Mouse (Mus musculus): ENCODE results near the gene Setd1b. TPM values are rescaled to one million over a fixed set of nuclear protein-coding genes. Genes with fewer than 3 reads are reported as not detected.

Gene Setd1b
- polyA plus RNA-seq, 1 experiment from 2014 or later: 14.1 TPM

DNA sequence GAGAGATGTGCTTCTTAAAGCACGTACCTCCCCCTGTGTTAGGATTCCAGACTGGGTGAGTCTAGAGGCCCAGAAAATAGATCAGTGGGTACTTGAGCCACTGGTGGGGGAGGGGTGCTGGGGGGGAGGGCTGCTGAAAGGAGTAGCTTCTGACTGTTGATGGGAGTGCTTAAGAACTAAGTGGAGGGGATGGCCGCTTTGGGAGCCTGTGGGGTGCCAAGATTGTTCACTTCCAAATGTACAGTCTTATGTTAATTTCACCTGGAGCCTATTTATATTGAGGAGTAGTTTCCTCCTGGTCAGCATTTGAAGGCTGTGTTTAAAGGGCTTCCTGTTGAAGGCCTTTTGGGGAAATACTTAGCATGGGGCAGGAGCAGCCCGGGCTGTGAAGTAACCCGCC lies 16.0 kb downstream of the Setd1b start:
- Histone ChIP-seq H3K4me3 (replicated peaks) (no peak overlapping the region), H3K9ac (replicated peaks) (no peak overlapping the region), H3K27me3 (no peaks in the 10 kb centered on the region), H3K4me1 (replicated peaks) (no peaks in the 10 kb centered on the region), H3K27ac (no peak overlapping the region), H3K4me2 (replicated peaks) (no peak overlapping the region), H3K9me3 (no peaks in the 10 kb centered on the region), H3K36me3 (peaks cover 92% of the 10 kb centered on the region)
- WGBS: 92% methylated on average over 4 of the region's 4 CpGs
- ATAC-seq: no peak

- Histone ChIP-seq H3K27me3 (no peaks in the 10 kb centered on the region), H3K36me3 (peaks cover 92% of the 10 kb centered on the region), H3K27ac (no peak overlapping the region), H3K9ac (replicated peaks) (no peak overlapping the region), H3K4me1 (replicated peaks) (no peaks in the 10 kb centered on the region), H3K4me3 (replicated peaks) (no peak overlapping the region), H3K4me2 (replicated peaks) (no peak overlapping the region), H3K9me3 (no peaks in the 10 kb centered on the region)
- ATAC-seq: no peak
- WGBS: 98% methylated on average over 4 of the region's 4 CpGs
These were observed 17.5 kb downstream of the Setd1b start for GRCm38 (mm10) chr5:123159446-123159845.

- Histone ChIP-seq H3K4me1 (replicated peaks) (no peaks in the 10 kb centered on the region), H3K27ac (no peak overlapping the region), H3K4me2 (replicated peaks) (no peak overlapping the region), H3K4me3 (replicated peaks) (no peak overlapping the region), H3K9me3 (no peaks in the 10 kb centered on the region), H3K36me3 (peaks cover 91% of the 10 kb centered on the region), H3K27me3 (no peaks in the 10 kb centered on the region), H3K9ac (replicated peaks) (no peak overlapping the region)
- ATAC-seq: no peak
- whole genome bisulfite sequencing: 93% methylated on average over 15 of the region's 15 CpGs
These were observed 17.9 kb downstream of the Setd1b start for GRCm38 (mm10) chr5:123159866-123160265.

- WGBS: 92% methylated on average over 12 of the region's 15 CpGs
- no peak for ATAC-seq
- Histone ChIP-seq H3K9me3 (no peaks in the 10 kb centered on the region), H3K4me1 (replicated peaks) (no peaks in the 10 kb centered on the region), H3K36me3 (peaks cover 88% of the 10 kb centered on the region), H3K4me2 (replicated peaks) (no peak overlapping the region), H3K4me3 (replicated peaks) (no peak overlapping the region), H3K27me3 (no peaks in the 10 kb centered on the region), H3K9ac (replicated peaks) (no peak overlapping the region), H3K27ac (no peak overlapping the region)
These were observed 18.3 kb downstream of the Setd1b start for GRCm38 (mm10) chr5:123160341-123160740.

- Histone ChIP-seq H3K9me3 (no peaks in the 10 kb centered on the region), H3K27ac (no peak overlapping the region), H3K36me3 (peaks cover 89% of the 10 kb centered on the region), H3K4me2 (replicated peaks) (no peak overlapping the region), H3K9ac (replicated peaks) (no peak overlapping the region), H3K4me1 (replicated peaks) (no peaks in the 10 kb centered on the region), H3K4me3 (replicated peaks) (no peak overlapping the region), H3K27me3 (no peaks in the 10 kb centered on the region)
- ATAC-seq: no peak
- WGBS: 81% methylated on average over 9 of the region's 9 CpGs
These were observed 20.9 kb downstream of the Setd1b start for GRCm38 (mm10) chr5:123162942-123163341.

GRCm38 (mm10) chr5:123166437-123166836 lies 24.4 kb downstream of the Setd1b start:
- Histone ChIP-seq H3K27me3 (no peaks in the 10 kb centered on the region), H3K9ac (replicated peaks) (no peak overlapping the region), H3K27ac (no peak overlapping the region), H3K4me2 (replicated peaks) (no peak overlapping the region), H3K9me3 (no peaks in the 10 kb centered on the region), H3K36me3 (peaks cover 55% of the 10 kb centered on the region), H3K4me1 (replicated peaks) (no peaks in the 10 kb centered on the region), H3K4me3 (replicated peaks) (no peak overlapping the region)
- ATAC-seq: no peak
- 91% methylated on average over 10 of the region's 10 CpGs for WGBS

GRCm38 (mm10) chr5:123167591-123167990 lies 25.6 kb downstream of the Setd1b start:
- Histone ChIP-seq H3K27me3 (no peaks in the 10 kb centered on the region), H3K4me1 (replicated peaks) (peaks cover 4% of the 10 kb centered on the region; the same call in 1 of the 2 replicates), H3K27ac (no peak overlapping the region), H3K4me3 (replicated peaks) (no peak overlapping the region), H3K9me3 (no peaks in the 10 kb centered on the region), H3K36me3 (peaks cover 43% of the 10 kb centered on the region), H3K4me2 (replicated peaks) (no peak overlapping the region), H3K9ac (replicated peaks) (no peak overlapping the region)
- no peak for ATAC-seq
- WGBS: 73% methylated on average over 5 of the region's 5 CpGs

GRCm38 (mm10) chr5:123169284-123169683 lies 27.3 kb downstream of the Setd1b start, which contains the start of gene Psmd9:
Gene Psmd9, plus strand, starts transcription at chr5:123169413.
- peaks cover 26% of the 10 kb centered on the region for H3K36me3 ChIP-seq
- H3K4me2 ChIP-seq (replicated peaks): no peak within 1 kb of the TSS
- H3K4me1 ChIP-seq (replicated peaks): peaks cover 4% of the 10 kb centered on the region; the same call in 1 of the 2 replicates
- WGBS: 89% methylated on average over 5 of the region's 5 CpGs
- ATAC-seq: no peak
- no peak within 1 kb of the TSS for H3K4me3 ChIP-seq (replicated peaks)
- H3K27me3 ChIP-seq: no peaks in the 10 kb centered on the region
- peak within 1 kb of the TSS; percentile 30; the same call in 1 of the 2 replicates for H3K27ac ChIP-seq
- no peaks in the 10 kb centered on the region for H3K9me3 ChIP-seq
- no peak within 1 kb of the TSS for H3K9ac ChIP-seq (replicated peaks)

DNA sequence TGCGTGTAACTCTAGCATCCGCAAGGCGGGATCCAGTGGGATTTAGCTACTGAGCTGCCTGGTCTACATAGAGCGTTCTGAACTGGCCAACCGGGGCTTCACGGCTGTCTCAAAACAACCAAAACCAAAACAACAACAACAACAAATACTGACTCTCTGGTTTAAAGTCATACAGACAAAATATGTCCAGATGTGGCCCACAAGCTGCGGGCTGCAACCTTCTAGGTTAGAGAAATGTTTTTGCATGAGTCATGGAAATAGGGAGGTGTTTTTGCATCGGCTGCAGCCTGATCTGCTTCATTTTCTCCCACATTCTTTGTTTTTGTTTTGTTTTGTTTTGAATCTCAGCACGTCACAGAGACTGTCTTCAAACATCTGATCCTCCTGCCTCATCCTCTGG lies 28.4 kb downstream of the Setd1b start:
- Histone ChIP-seq H3K27ac (no peak overlapping the region), H3K9ac (replicated peaks) (no peak overlapping the region), H3K9me3 (no peaks in the 10 kb centered on the region; the same call in 1 of the 2 replicates), H3K27me3 (no peaks in the 10 kb centered on the region), H3K4me1 (replicated peaks) (peaks cover 4% of the 10 kb centered on the region; the same call in 1 of the 2 replicates), H3K4me3 (replicated peaks) (no peak overlapping the region), H3K36me3 (peaks cover 21% of the 10 kb centered on the region), H3K4me2 (replicated peaks) (no peak overlapping the region)
- no peak for ATAC-seq
- 83% methylated on average over 9 of the region's 9 CpGs for WGBS

GRCm38 (mm10) chr5:123171646-123172350 lies 29.8 kb downstream of the Setd1b start:
- H3K27ac ChIP-seq: no peak overlapping the region
- no peak overlapping the region for H3K4me3 ChIP-seq (replicated peaks)
- peak overlapping the region; percentile 41 for H3K4me2 ChIP-seq (replicated peaks)
- ATAC-seq: peak; percentile 78
- peaks cover 7% of the 10 kb centered on the region for H3K36me3 ChIP-seq
- 15% methylated on average over 22 of the region's 22 CpGs for WGBS
- H3K9me3 ChIP-seq: no peaks in the 10 kb centered on the region; the same call in 1 of the 2 replicates
- H3K27me3 ChIP-seq: no peaks in the 10 kb centered on the region
- peak overlapping the region; percentile 28; the same call in 1 of the 2 replicates for H3K9ac ChIP-seq (replicated peaks)
- H3K4me1 ChIP-seq (replicated peaks): peaks cover 4% of the 10 kb centered on the region; the same call in 1 of the 2 replicates

DNA sequence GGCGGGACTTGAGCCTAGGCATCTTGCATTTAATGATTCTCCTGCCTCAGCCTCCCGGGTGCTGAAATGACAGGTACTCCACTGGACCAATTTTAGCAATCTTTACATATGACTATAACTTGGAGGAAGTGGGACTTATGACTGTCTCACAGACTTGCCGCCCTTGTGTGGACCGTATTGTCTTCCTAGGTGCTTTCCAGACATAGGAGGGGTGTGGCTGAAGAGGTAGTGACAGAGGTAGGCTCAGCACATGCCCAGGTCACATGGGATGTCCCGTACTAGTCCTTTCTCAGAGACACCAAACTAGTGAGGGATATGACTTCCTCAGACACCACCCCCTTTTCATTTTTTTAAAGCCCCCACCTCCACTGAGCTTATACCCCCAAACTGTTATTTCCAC lies 36.8 kb downstream of the Setd1b start:
- Histone ChIP-seq H3K27me3 (no peaks in the 10 kb centered on the region), H3K4me3 (replicated peaks) (no peak overlapping the region), H3K9ac (replicated peaks) (no peak overlapping the region), H3K36me3 (no peaks in the 10 kb centered on the region), H3K9me3 (no peaks in the 10 kb centered on the region; the same call in 1 of the 2 replicates), H3K4me1 (replicated peaks) (no peaks in the 10 kb centered on the region), H3K27ac (no peak overlapping the region), H3K4me2 (replicated peaks) (no peak overlapping the region)
- WGBS: 89% methylated on average over 5 of the region's 5 CpGs
- no peak for ATAC-seq

DNA sequence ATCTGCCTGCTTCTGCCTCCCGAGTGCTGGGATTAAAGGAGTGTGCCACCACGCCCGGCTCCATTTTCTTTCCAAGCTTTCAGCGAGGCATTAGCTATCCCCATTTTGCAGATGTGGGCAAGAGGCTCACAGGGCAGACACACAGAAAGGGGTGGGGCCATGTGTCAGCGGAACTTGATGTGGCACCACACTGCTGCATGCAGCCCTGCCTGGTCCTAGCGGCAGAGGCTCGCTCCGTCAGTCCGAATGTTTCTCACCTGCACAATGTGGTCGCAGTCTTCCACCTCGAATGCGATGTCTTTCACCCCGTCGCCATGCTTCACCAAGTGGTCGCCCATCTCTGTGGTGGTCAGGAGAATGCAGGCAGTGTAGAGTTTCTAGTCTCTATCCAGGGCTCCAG lies 38.4 kb downstream of the Setd1b start:
- 92% methylated on average over 15 of the region's 15 CpGs for WGBS
- ATAC-seq: no peak
- Histone ChIP-seq H3K4me1 (replicated peaks) (no peaks in the 10 kb centered on the region), H3K9me3 (no peaks in the 10 kb centered on the region), H3K27ac (no peak overlapping the region), H3K27me3 (no peaks in the 10 kb centered on the region), H3K4me2 (replicated peaks) (no peak overlapping the region), H3K4me3 (replicated peaks) (no peak overlapping the region), H3K9ac (replicated peaks) (no peak overlapping the region), H3K36me3 (no peaks in the 10 kb centered on the region)

DNA sequence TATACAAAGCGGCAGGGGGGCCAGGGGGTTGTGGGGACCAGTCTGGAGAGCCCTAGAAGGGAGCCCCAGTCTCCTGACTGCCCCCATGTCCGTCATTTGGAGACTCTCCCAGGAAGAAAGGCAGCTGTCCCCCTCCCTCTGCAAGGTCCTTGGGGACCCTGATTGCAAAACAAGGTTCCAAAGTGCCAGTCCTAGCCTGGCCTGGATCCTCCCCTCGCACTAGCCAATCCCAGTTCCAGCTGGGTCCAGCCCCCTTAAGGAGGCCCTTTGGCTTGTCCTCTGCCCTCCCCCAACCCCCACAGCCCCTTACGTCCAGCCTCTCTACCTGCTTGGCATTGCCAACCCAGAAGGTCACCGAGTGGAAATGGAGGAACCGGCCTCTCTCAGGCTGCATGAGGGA lies 39.5 kb downstream of the Setd1b start:
- H3K27ac ChIP-seq: no peak overlapping the region
- 79% methylated on average over 6 of the region's 6 CpGs for WGBS
- H3K9me3 ChIP-seq: no peaks in the 10 kb centered on the region
- H3K4me2 ChIP-seq (replicated peaks): no peak overlapping the region
- no peak overlapping the region for H3K9ac ChIP-seq (replicated peaks)
- no peaks in the 10 kb centered on the region for H3K4me1 ChIP-seq (replicated peaks)
- no peak overlapping the region for H3K4me3 ChIP-seq (replicated peaks)
- no peaks in the 10 kb centered on the region for H3K27me3 ChIP-seq
- no peaks in the 10 kb centered on the region for H3K36me3 ChIP-seq
- ATAC-seq: no peak
